Mouse (Mus musculus) skeletal muscle tissue, adult 2 months (tissue): ENCODE results near the gene Ssmem1.
A peak's percentile ranks its signal among the peaks of the same experiment; 100 is the strongest.

Experiments
- DNase-seq: peaks from one replicate; pipeline ENCODE4 v3.0.0-alpha.2; 2012; ENCODE audit warnings: low read depth, low spot score

Gene Ssmem1

DNA sequence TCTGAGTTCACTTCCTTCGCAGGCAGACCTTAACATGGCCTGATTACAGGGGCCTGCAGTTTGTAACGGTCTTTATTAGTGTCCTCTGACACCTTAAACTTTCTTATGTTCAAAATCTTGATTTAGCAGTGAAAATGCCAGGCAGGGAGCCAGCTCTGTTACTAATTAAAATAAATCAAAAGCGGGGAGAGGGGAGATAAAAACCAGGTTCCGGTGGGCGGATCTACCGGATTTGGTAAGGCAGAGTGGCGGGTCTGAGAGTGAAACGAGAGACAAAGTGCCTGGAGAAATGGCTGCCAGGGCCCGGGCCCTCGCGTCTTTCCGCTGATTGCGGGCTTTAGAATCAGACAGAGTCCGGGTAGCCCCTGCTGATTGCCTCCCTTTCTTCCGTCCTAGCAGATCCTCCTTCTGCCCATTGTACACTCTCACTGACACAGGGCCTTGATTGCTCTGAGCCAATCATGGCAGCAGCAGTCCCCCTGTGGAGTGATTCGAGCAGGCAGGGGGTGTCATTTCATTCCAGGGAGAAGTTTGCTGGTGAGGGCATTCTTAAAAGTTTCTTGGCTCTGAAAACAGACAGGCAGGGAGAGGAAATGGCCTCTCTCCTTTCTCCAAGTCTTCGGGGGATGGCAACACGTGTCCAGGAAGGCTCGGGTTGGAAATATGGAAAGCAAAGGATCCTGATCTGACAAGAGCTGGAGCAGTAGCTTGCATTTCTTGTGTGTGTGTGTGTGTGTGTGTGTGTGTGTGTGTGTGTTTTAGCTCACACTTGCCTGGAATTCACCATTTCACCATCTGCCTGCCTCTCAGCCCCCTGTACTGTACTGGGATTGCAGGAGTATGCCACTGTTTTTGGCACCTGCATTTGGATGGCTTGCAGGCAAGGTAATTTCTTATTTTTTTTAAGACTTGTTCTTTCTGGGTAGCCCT lies 17.2 kb downstream of the Ssmem1 start:
- no peak for DNase-seq

DNA sequence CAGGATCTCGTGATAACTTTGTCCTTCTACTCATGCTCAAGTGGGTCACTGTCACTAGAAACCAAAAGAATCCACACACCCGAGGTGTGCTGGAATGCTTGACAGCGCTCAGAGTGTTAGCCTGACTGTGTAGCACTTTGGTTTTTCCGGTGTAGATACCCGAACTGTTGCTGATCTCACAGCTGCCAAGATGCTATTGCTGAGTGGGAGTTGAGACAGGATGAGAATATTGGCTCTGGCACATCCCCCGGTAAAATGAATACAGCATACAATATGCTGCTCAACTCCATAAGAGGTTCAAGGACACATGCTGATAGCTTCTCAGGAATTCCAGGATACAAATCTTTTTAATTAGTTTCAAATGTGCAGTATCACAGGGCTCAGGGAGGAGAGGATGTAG lies 19.2 kb downstream of the Ssmem1 start:
- DNase-seq = no peak

DNA sequence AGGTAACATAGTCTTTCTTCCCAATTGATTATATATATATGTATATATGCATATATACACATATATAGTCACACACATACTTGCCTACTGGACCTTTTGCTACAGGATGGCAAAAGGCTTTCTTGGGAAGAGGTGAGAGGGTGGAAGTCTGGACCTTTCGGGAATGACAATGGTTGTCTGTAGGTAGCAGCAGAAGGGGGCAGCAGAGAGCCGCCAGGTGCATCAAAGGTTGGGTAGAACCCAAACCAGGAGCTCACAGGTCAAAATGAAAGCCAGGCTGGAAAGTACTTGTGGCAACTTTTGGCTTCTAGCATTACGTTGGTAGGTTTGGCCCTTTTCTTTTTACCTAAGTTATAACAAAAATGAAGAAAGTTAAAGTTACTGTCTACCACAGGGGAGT lies 25.7 kb downstream of the Ssmem1 start:
- DNase-seq = no peak

DNA sequence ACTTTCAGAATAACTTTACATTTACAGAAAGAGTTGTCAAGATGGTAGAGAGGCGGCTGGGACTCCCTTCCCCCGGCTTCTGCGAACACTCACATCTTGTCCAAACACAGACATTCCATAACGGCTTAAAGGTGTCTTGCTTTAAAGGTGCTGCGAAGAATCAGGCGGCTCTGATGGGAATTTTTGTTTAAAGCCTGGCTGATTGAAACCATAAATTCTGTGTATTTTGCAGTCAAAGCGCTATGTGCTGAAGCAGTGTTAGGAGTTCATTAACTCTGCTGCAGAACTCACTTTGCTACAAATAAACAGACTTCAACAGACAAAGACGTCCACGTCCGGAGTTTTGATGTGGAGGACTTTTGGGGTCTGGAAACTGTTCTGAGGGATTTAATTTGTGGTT lies 28.6 kb downstream of the Ssmem1 start:
- no peak for DNase-seq

DNA sequence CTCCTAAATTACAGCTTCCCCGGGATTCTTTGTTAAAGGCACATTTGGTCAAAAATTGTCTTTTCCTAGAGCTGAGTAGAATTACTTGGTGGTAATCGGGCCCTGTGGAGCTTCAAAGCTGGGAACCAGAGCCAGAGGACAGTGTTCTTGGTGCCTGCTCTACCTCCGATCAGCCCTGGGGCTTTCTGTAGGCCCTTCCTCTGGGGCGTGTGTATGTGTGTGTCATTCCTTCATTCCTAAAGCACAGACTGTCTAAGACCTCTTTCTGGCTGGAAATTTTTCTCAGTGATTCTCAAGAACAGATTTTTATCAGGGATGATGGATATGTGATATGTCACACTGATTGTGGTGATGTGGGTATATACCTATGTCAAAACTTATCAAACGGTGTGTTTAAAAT lies 29.2 kb downstream of the Ssmem1 start:
- DNase-seq = no peak

DNA sequence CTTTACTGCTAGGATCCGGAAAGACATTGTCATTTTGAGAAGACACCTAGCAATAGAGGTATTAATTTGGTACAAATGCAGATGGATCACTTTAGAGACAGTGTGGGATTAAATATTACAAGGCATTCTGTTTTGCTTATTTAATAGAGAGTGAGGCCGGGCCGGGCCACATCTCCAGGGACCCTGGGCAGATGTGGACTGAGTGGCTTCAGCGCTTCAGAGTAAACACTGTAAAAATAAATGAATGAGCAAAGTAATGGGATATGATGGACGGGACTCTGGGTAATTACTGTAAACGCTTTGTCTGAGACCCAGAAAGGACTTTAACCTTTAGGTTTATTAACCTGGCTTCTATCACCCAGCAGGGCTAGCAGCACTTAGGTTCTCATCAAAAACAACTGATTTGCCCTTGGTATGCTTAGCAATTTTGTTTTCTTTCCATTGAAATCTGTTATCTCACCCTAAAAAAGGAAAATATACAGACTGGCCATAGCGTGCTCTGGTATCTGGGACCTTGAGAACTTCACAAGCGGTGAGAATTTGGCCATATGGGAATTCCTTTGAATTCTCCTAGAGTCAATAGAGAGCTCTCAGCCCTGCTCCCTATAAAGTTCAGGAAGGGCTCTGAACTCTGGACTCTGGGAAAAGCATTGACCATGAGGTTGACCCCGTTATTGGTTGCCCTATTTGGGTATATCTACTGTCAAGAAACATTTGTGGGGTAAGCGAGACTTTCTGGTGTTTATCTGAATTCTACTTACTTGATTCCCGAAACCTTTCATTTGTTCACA lies 31.6 kb downstream of the Ssmem1 start, which contains the start of gene Cpa2:
Gene Cpa2 (plus strand): TSS at position 574 of the 791 bp plus-strand sequence.
- DNase-seq = no peak

DNA sequence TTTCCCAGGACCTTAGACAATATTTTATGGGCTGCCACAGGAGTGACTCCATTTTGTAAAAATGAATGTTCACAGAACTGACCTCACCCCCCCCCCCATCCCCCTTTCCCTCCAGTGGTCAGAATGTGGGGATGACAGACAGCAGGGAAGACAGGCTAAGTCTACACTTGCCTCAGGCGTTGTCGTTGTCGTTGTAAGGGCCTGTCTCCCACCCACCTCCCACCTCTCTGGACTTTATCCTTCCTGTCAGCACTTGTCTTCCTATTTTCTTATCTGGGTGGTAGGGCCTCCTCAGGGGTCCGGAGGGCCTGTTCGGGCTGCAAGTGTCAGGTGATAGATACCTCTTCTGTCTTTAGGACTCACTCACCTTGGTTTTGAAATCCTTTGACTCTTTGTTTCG lies 32.6 kb downstream of the Ssmem1 start:
- DNase-seq = no peak

DNA sequence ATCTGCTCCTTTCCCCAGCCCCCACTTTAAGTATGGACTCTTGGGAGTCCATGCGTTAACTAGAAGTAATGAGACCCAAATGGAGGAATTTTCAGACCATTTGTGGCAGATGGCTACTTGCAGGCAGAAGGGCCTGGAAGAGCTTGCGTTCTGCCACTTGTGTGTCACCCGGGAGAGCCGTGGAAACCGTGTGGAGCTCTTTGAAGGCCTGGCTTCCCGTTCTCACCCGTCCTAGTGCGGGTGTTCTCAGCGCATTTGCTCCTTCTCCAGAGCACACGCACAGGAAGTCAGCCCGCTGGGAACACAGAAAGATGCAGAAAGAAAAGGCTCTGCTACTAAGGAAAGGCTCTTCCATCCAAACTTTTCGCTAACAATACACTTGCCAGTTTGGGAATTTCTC lies 33.4 kb downstream of the Ssmem1 start:
- DNase-seq = no peak

DNA sequence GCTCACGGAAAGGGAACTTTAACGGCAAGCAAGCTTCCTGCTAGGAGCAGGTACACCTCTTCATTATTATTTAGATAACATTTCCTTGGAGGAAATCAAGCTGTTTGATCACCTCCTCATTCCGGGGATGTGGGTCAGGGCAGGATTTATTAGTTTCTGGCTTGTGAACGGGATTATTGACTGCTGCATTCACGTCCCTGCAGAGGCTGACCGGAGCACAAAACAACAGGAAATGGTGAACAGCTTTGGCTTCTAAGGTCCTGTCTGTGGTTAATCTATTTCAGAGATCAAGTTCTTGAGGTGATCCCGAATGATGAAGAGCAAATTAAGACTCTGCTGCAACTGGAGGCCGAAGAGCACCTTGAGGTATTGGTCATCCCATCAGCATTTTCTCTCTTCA lies 34.2 kb downstream of the Ssmem1 start:
- no peak for DNase-seq

DNA sequence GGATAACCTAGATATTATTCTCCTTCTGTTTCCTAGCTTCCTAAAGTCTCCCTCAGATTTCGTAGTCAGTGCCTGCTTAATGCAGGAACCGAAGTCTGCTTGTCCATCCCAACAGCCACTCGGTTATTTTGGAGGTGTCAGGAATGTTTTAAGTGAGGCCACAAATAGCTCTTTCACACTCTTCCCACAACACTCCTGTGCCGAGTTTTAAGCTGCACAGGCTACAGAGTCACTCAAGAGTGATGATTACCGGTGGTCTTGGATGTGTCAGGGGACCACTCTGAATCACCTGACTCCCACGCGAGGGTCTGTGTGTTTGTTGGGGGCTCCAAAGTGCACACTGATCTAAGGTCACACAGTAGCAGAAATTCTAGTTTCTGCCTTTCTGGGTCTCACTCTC lies 36.0 kb downstream of the Ssmem1 start:
- no peak for DNase-seq

DNA sequence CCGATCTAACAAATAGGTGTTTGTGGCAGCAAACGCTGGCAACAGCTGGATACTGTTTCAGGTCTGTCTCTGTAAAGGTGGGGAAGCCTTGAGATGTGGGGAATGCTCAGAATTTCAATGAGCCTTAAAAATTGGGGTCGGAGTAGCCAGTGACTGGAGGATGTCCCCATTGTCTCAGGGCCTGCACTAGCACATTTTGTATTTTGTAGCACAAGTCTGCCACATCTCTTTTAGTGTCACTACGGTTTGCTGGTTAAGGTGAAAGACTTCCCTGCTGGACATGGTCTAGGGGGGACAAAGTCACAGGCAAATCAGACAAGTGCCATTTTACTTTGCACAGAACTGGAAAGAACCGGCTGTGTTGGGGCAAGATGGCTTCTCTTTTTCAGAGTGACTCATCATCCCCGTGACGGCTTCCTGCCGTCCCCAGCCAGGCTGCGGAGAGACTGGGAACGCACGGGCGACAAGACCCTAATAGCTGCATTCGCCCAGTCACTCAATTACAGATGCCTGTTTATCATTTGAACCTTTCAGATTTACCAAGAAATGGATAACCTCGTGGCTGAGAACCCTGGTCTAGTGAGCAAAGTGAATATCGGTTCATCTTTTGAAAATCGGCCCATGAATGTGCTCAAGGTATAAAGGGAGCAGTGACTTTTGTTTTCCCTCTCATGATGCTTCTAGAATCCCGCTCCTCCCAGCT lies 37.1 kb downstream of the Ssmem1 start:
- no peak for DNase-seq

DNA sequence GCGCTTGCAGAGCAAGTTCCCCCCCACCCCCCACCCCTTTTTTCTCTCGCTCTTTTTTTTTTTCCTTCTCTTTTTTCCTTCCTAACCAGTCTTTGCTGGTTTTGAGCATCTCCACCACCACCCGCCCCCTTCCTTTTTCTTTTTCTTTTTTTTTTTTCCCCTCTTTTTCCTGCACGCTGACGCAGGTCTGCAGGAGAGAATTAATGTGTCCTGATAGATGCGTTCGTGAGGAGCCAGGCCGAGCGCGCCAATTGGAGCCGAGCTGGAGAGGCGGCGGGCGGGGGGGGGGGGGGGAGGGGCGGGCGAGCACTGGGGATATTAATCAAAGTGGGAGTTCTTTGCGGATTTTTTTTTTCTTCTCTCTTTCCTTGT lies 37.6 kb downstream of the Ssmem1 start:
- no peak for DNase-seq

DNA sequence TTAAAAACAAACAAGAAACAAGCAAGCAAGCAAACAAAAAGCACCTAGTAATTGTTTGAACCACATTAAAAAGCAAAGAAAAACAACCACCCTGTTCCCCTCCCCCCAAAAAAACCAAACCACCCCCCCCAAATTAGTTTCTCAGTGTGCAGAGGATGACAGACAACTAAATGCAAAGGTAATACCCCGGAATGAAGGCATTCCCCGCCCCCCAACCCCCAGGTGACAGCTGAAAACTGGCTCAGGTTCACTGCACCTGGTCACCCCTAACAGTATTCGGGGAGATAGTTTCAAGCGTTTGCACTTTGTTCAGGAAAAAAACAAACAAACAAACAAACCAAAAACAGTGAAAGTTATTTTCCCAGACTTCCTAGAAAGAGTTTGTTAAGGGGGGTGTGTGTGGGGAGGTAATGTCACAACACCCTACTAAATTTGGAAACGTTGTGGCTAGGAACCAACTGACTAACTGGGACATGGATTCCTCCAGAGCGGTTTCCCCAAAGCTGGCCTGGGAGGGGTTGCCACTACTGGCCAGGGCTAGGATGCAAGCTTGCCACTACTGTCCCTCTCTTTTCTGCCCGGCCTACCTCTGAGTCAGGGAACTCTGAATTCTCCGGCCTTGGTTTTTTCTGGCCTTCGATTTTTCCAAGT lies 38.1 kb downstream of the Ssmem1 start:
- peak; percentile 54 for DNase-seq

DNA sequence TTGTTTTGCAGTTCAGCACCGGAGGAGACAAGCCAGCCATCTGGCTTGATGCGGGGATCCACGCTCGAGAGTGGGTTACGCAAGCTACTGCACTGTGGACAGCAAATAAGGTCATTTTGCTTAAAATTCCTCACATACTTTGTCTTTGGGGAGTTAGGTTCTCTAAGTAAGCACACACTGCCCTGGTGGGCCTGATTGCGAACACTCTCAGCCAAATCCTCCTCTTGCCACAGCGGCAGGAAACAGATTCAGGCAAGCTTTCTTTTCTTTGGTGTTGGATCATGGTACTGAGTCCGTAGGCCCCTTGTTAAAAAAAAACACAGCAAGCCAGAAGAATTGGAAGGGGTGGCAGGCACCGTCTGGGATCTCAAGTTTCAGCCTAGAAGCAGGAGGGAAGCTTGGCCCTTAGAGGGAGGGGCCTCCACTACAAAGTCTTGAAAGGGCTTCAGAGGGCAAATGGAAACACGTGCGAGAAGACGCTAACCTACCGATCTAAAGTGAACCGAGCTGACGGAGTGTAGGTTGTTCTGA lies 39.6 kb downstream of the Ssmem1 start:
- DNase-seq = peak; percentile 45

DNA sequence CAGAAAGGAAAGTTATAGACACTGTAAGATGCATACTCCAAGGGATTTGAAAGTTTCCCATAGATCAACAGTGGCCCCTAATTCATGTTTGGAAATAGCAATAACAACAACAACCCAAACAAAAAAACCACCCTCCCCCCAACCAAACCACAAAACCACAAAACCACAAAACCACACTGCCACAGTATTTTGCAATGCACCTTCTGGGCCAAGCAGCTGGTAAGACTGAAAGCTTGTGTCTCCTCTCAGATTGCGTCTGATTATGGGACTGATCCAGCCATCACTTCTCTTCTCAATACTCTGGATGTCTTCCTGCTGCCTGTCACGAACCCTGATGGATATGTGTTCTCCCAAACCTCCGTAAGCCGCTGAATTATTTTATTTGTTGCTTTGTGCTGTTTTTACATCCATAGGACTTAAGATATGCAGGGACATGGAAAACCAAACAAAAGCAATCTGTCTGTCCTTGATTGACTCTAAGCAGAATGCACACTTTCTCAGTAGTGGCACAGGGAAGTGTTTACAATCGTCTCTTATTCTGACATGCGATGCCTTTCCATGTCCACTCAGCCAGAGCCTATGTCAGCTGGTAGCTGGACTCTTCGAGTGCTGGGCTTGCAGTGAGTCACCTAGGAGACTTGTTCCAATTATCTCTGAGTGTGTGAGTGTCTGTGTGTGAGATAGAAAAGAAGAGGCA lies 41.0 kb downstream of the Ssmem1 start:
- no peak for DNase-seq

DNA sequence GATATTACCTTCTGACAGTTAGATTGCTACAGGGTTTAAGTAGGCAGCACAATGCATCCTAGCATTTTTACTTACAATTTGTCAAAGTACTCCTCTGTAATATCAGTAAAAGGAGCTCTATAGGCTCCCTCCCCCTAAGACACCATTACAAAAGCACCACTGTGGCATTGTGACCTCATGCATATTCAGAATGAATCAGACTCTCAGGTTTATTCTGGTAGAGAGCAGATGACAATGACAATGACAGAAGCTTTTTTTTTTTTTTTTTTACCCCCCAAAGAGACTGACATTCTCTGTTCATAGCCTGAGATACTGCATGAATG lies 41.5 kb downstream of the Ssmem1 start:
- DNase-seq = no peak

DNA sequence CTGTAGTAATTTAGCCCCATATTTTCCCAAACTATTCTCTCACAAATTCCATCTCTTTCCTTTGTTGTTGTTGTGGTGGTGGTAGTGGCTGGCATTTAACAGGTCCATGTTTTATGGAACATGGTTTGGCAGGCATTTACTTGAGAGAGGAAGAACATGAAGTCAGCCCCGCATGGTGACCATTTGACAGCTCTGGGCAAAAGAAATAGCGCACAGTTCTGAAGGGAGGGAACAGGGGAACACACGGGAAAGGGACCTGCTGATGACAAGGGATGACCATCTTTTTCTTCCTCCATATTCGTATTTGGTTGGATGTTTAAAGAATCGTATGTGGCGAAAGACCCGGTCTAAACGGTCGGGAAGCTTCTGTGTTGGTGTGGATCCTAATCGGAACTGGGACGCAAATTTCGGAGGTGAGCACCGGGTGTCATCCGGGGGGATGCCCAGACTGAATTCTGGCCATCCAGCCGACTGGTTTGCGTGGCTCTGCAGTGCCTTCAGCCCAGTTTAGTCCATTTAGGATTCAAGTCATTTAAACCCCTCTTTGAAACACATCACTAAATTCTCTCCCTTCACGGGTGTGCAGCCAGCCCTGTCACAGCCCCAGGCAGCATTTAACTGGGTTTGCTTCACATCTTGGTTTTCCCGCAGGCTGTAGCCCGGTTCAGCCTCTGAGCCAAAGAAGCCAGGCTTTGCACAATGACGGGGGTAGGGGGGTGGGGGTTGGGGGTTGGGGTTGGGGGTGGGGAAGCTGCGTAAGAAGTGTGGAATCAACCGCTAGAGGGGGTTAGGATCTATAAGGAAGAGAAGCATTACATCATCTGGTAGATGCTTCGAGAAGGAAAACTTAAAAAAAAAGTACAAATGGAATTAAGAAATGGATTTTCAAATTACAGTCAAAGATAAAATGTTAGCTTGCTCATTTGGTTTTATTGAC lies 42.3 kb downstream of the Ssmem1 start:
- no peak for DNase-seq

DNA sequence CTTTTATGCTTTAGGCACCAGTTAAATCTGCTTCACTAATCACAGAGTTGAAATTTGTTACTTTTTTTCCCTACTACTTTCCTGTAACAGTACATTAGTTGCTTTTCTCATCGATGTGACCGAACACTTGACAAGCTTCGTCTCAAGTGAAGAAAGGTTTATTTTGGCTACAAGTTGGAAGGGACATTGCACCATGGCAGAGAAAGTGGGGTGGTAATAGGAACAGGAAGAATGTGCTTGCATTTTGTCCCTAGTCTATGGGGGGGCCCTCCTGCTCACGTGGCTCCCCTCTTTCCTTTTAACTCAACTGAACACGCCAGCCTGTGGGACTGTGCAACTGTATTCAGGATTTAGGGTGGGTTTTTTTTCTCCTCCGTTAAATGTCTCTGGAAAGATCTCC lies 43.0 kb downstream of the Ssmem1 start:
- no peak for DNase-seq

DNA sequence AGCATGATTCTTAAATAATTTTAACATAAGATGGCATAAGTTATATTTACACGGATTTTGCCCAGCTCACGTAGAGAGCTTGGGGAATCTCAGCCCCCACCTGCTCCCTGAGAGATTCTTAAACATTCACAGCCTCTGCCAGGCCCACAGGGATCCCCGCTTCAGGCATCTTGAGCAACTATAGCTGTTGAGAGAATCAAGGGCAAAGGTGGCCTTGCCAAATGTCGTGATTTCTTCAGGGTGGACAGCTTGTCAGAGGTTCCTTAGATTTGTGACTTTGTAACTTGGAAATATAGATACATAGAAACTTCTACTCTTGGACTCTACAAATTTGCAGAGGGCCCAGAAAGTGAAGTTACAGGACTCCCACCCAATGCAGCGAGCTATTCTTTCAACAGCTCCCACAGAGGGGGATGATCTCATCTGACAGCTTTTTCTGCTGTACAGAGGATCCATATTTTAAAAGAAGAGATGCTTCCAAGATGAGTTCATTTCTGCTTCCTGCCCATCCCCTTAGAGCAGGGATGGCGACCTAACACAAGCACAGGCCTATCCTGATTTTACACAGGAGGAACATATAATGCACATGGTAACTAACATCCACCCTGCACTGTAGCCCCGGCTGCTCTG lies 43.8 kb downstream of the Ssmem1 start:
- no peak for DNase-seq
